Mouse (Mus musculus) G1E-ER4 (cell line): ENCODE results near the gene Vmp1. TPM values are rescaled to one million over a fixed set of nuclear protein-coding genes. Genes with fewer than 3 reads are reported as not detected.
A peak's percentile ranks its signal among the peaks of the same experiment; 100 is the strongest.

Source experiments
- GATA1 ChIP-seq: IDR thresholded peaks from one replicate; pipeline ENCODE4 v1.8.0; 2012; ENCODE audit warnings: low read length, inconsistent platforms
- polyA plus RNA-seq: library from polyadenylated mRNA; stranded (reverse); fragments of >175 nt; gene quantifications from 2 replicates; pipeline ENCODE4 v1.2.3, GENCODE M21; 2012

Gene Vmp1
- polyA plus RNA-seq, 1 experiment = 25.3 TPM

GRCm38 (mm10) chr11:86547412-86547811, 136.2 kb downstream of the Vmp1 start:
- TF ChIP-seq GATA1 = no peak

GRCm38 (mm10) chr11:86545556-86545955, 138.1 kb downstream of the Vmp1 start:
- no peak for TF ChIP-seq GATA1

- TF ChIP-seq GATA1 = no peak
Observed at GRCm38 (mm10) chr11:86544639-86545299, 138.9 kb downstream of the Vmp1 start, which contains the start of the genes Rps6kb1 and Tubd1. TSS of gene Rps6kb1 (minus strand) at chr11:86544805. TSS of gene Tubd1 (plus strand) at chr11:86544991.

GRCm38 (mm10) chr11:86543960-86544638, 139.5 kb downstream of the Vmp1 start:
- TF ChIP-seq GATA1 = no peak

GRCm38 (mm10) chr11:86542851-86543250, 140.8 kb downstream of the Vmp1 start:
- no peak for TF ChIP-seq GATA1

- TF ChIP-seq GATA1 = no peak
Observed at GRCm38 (mm10) chr11:86540476-86540845, 143.2 kb downstream of the Vmp1 start.

- peak; percentile 13 for TF ChIP-seq GATA1
Observed at GRCm38 (mm10) chr11:86539716-86540475, 143.7 kb downstream of the Vmp1 start.

GRCm38 (mm10) chr11:86538786-86539185, 144.8 kb downstream of the Vmp1 start:
- no peak for TF ChIP-seq GATA1

GRCm38 (mm10) chr11:86534201-86534910, 149.3 kb downstream of the Vmp1 start:
- no peak for TF ChIP-seq GATA1

Other genes starting within 250 kb of the Vmp1 start
- 8.4 and 12.1 TPM in 2 replicates for gene Rnft1, start 199.2 kb downstream of the Vmp1 start, polyA plus RNA-seq
- 16.7 and 23.2 TPM in 2 replicates for gene Rps6kb1, start 139.0 kb downstream of the Vmp1 start, polyA plus RNA-seq
- gene Tubd1, start 138.8 kb downstream of the Vmp1 start, polyA plus RNA-seq = 0.25 and 0.37 TPM in 2 replicates
- gene Ptrh2, start 149 bp upstream of the Vmp1 start, polyA plus RNA-seq = 0.80 and 1.3 TPM in 2 replicates
- 71.9 and 86.5 TPM in 2 replicates for gene Cltc, start 73.7 kb upstream of the Vmp1 start, polyA plus RNA-seq
- 3.5 and 5.2 TPM in 2 replicates for gene Dhx40, start 123.9 kb upstream of the Vmp1 start, polyA plus RNA-seq